Mouse (Mus musculus): ENCODE results near the gene Slc22a1. TPM values are rescaled to one million over a fixed set of nuclear protein-coding genes. Genes with fewer than 3 reads are reported as not detected.

The Slc22a1 gene
- polyA plus RNA-seq (2016; fragmentation: Nextera tagmentation; extraction: Ambion mirVana) = 0.10 TPM in 1 of 2 replicates, not detected in the other

DNA sequence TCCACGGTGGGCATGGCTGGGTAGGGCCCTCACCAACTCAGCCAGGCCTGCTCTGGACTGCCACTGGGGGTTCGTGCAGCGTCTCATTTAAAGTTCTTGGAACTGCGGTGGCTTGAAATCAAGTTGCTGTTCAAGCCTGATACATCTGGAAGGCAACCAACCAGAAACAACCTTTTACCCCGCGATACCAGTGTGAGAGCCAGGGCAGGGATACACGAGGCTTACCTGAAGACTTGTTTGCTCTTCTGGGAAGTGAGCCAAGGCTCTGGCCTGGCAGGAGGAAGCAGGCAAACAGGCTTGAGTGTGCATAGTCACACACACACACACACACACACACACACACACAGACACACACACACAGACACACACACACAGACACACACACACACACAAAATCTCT lies at the start of gene Slc22a1:
TSS of gene Slc22a1 (minus strand) at position 184 of the 400 bp plus-strand sequence.
- no peaks in the 10 kb centered on the region for H3K9me3 ChIP-seq
- no peak within 1 kb of the TSS for H3K4me2 ChIP-seq
- no peak within 1 kb of the TSS for H3K9ac ChIP-seq
- no peaks in the 10 kb centered on the region; the same call in 1 of the 2 replicates for H3K36me3 ChIP-seq (replicated peaks)
- ATAC-seq (ENCODE audit: low FRiP score) = no peak
- no peak within 1 kb of the TSS for H3K4me3 ChIP-seq (replicated peaks)
- 93% methylated on average over 7 of the region's 7 CpGs for WGBS
- H3K4me1 ChIP-seq = no peaks in the 10 kb centered on the region
- H3K27me3 ChIP-seq = no peaks in the 10 kb centered on the region
- H3K27ac ChIP-seq = no peak within 1 kb of the TSS

DNA sequence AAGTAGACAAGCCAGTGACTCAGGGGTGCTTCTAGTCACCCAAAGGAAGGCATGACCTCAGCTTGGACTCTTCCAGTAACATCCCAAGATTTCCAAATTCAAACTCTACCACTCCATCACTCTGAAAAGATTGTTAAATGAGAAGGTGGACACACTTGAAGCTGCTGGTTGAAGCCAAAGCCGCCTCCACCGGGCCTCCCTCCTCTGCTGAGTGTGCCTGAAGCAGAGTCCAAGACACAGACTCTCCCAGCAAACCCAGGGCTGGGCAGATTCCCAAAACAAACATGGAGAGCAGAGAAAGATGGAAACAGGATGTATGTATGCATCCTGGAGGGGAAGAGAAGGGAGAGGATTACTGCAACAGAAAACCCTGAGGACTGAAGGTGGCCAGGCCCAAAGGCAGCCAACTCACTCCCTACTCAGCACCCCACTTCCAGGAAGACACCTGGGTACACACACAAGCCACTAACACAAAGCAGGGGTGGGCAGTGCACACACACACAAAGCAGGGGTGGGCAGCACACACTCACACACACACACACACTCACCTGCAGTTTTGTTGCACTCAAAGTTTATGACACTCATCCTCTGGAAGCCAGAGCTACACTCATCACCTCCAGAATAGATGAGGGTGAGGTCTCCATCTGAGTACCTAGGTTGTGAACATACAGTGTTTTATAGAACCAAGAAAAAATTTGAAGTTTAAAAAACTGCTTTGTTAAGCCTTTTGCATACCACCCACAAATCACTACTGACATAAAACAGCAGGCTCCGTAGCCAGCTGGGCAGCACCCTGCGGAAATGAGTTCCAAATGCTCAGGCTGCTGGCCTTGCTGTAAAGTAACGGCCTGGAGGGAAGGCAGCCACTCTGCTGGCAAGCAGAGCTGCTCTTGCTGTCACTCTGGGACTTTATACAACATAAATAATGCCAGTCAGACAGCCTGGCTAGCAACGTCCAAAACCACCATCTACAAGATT lies 49.4 kb upstream of the Slc22a1 start:
- no peaks in the 10 kb centered on the region for H3K9me3 ChIP-seq
- H3K4me1 ChIP-seq = no peaks in the 10 kb centered on the region
- H3K27me3 ChIP-seq = no peaks in the 10 kb centered on the region
- no peak for ATAC-seq (ENCODE audit: low FRiP score)
- no peak overlapping the region for H3K9ac ChIP-seq
- WGBS = 84% methylated on average over 6 of the region's 6 CpGs
- H3K27ac ChIP-seq = 0 out of 2 replicates have a peak overlapping the region, but pooled peaks have one; percentile 42
- no peak overlapping the region for H3K4me3 ChIP-seq (replicated peaks)
- H3K36me3 ChIP-seq (replicated peaks) = peaks cover 59% of the 10 kb centered on the region
- no peak overlapping the region for H3K4me2 ChIP-seq

DNA sequence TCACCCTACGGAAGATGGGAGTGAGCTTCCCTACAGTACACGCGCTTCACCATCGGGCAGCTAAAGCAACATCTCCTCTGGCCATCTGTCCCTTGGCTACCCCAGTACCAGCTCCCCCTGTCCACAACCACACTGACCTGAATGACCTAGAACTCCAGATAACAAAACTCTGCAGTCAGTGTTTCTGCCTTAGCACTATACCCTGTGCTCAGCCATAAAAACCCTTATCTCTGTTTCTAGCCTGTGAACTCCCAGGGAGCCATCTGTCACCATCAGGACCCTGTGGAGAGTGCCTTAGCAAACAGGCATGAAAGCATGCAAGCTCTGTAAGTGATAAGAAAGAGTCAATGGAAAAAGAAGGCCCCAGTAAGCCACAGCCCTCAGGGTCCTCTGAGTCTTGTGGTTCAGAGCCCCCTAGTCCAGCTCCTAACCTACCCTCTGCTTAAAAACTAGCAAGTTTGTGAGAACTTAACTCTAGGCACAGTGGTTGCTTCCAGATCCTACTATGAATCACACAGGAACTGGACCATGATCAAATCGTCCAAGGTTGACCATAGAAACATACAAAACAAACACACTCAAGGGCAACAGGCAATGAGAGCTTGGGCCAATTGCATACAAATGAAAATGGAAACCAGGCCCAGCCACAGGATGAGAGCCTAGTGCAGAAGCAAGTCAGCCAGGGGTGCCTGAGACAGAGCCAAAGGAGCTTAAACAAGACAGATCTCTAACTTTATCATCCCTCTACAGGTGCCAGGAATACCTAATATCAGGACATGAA lies 48.5 kb upstream of the Slc22a1 start:
- no peaks in the 10 kb centered on the region for H3K9me3 ChIP-seq
- no peak overlapping the region for H3K4me3 ChIP-seq (replicated peaks)
- ATAC-seq (ENCODE audit: low FRiP score) = no peak
- 93% methylated on average over 5 of the region's 5 CpGs for WGBS
- peaks cover 60% of the 10 kb centered on the region for H3K36me3 ChIP-seq (replicated peaks)
- no peaks in the 10 kb centered on the region for H3K4me1 ChIP-seq
- H3K4me2 ChIP-seq = no peak overlapping the region
- no peaks in the 10 kb centered on the region for H3K27me3 ChIP-seq
- no peak overlapping the region for H3K27ac ChIP-seq
- H3K9ac ChIP-seq = no peak overlapping the region

DNA sequence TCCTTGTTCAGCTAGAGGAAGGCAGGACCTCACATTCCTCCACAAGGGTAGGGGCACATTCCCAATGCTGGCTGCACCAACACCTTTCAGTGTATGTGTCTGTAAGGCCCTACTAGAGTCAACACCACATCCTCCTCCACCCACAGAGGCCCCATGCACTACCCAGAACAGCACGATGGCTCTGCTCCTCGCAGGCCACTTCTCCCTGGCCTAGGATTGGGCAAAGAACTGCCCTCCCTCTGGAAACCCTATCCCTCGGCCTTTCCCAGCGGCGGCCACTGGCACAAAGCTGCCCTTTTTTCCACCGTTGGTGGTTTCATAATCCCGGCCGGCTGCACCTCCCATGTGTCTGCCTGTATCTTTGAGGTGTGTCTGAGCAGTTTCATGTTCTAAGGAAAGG lies 47.0 kb upstream of the Slc22a1 start:
- H3K27me3 ChIP-seq = no peaks in the 10 kb centered on the region
- H3K36me3 ChIP-seq (replicated peaks) = peaks cover 66% of the 10 kb centered on the region
- no peak overlapping the region for H3K4me2 ChIP-seq
- no peak overlapping the region for H3K4me3 ChIP-seq (replicated peaks)
- ATAC-seq (ENCODE audit: low FRiP score) = no peak
- WGBS = 61% methylated on average over 8 of the region's 8 CpGs
- no peak overlapping the region for H3K27ac ChIP-seq
- H3K9me3 ChIP-seq = no peaks in the 10 kb centered on the region
- no peaks in the 10 kb centered on the region for H3K4me1 ChIP-seq
- H3K9ac ChIP-seq = no peak overlapping the region

GRCm38 (mm10) chr17:12721118-12721886 lies 45.7 kb upstream of the Slc22a1 start:
- WGBS = 89% methylated on average over 5 of the region's 5 CpGs
- H3K9ac ChIP-seq = no peak overlapping the region

GRCm38 (mm10) chr17:12718251-12718650 lies 42.6 kb upstream of the Slc22a1 start:
- H3K36me3 ChIP-seq (replicated peaks) = peaks cover 83% of the 10 kb centered on the region
- no peak for ATAC-seq (ENCODE audit: low FRiP score)
- WGBS = 88% methylated on average over 7 of the region's 7 CpGs

More at GRCm38 (mm10) chr17:12721118-12721886, 45.7 kb upstream of the Slc22a1 start:
- Histone ChIP-seq H3K36me3 (replicated peaks) (peaks cover 73% of the 10 kb centered on the region), H3K27ac (no peak overlapping the region), H3K4me1 (no peaks in the 10 kb centered on the region), H3K9me3 (no peaks in the 10 kb centered on the region), H3K4me3 (replicated peaks) (no peak overlapping the region), H3K4me2 (no peak overlapping the region), H3K27me3 (no peaks in the 10 kb centered on the region)
- no peak for ATAC-seq (ENCODE audit: low FRiP score)

GRCm38 (mm10) chr17:12717445-12717844 lies 41.8 kb upstream of the Slc22a1 start:
- H3K4me2 ChIP-seq = no peak overlapping the region
- H3K27ac ChIP-seq = no peak overlapping the region
- no peaks in the 10 kb centered on the region for H3K9me3 ChIP-seq
- peaks cover 87% of the 10 kb centered on the region for H3K36me3 ChIP-seq (replicated peaks)
- no peak for ATAC-seq (ENCODE audit: low FRiP score)
- H3K4me1 ChIP-seq = no peaks in the 10 kb centered on the region
- H3K27me3 ChIP-seq = no peaks in the 10 kb centered on the region
- 93% methylated on average over 4 of the region's 4 CpGs for WGBS
- H3K4me3 ChIP-seq (replicated peaks) = no peak overlapping the region
- no peak overlapping the region for H3K9ac ChIP-seq

More at GRCm38 (mm10) chr17:12718251-12718650, 42.6 kb upstream of the Slc22a1 start:
- no peaks in the 10 kb centered on the region for H3K9me3 ChIP-seq
- H3K4me2 ChIP-seq = no peak overlapping the region
- H3K4me1 ChIP-seq = no peaks in the 10 kb centered on the region
- no peak overlapping the region for H3K9ac ChIP-seq
- no peaks in the 10 kb centered on the region for H3K27me3 ChIP-seq
- no peak overlapping the region for H3K27ac ChIP-seq
- H3K4me3 ChIP-seq (replicated peaks) = no peak overlapping the region

GRCm38 (mm10) chr17:12715032-12715431 lies 39.4 kb upstream of the Slc22a1 start:
- H3K27me3 ChIP-seq = no peaks in the 10 kb centered on the region
- no peaks in the 10 kb centered on the region for H3K4me1 ChIP-seq
- no peaks in the 10 kb centered on the region for H3K9me3 ChIP-seq
- no peak overlapping the region for H3K4me3 ChIP-seq (replicated peaks)
- no peak for ATAC-seq (ENCODE audit: low FRiP score)
- 88% methylated on average over 1 of the region's 1 CpGs for WGBS
- peaks cover 95% of the 10 kb centered on the region for H3K36me3 ChIP-seq (replicated peaks)
- H3K9ac ChIP-seq = no peak overlapping the region
- H3K27ac ChIP-seq = no peak overlapping the region
- H3K4me2 ChIP-seq = no peak overlapping the region

DNA sequence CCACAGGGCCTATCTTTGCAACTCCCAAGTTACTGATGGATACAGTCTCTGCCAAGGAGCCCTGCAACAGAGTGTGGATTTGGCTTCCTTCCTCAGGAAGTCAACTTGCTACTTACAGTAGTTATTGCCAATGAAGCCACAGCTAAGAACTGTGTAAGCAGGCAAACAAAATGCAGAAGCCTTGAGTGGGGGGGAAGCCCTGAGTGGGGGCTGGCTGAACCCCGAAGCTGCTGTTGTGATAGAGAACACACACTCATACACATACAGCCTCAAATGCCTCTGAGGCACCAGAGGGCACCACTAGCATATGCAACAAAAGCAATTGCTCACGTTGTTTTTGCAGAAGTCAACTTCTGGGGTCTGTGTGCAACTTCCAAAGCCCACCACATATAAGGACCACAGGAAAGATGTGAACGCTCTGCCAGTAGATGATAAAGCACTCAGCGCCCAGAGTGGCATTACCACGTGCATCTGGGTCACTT lies 38.5 kb upstream of the Slc22a1 start:
- no peak overlapping the region for H3K27ac ChIP-seq
- H3K9ac ChIP-seq = no peak overlapping the region
- H3K4me1 ChIP-seq = no peaks in the 10 kb centered on the region
- H3K4me3 ChIP-seq (replicated peaks) = no peak overlapping the region
- H3K27me3 ChIP-seq = no peaks in the 10 kb centered on the region
- H3K36me3 ChIP-seq (replicated peaks) = peaks cover 93% of the 10 kb centered on the region
- no peak for ATAC-seq (ENCODE audit: low FRiP score)
- H3K4me2 ChIP-seq = no peak overlapping the region
- 90% methylated on average over 5 of the region's 5 CpGs for WGBS
- no peaks in the 10 kb centered on the region for H3K9me3 ChIP-seq

- H3K36me3 ChIP-seq (replicated peaks) = peaks cover 92% of the 10 kb centered on the region
- no peak overlapping the region for H3K27ac ChIP-seq
- WGBS = 87% methylated on average over 3 of the region's 3 CpGs
Measured at GRCm38 (mm10) chr17:12712993-12713392, 37.4 kb upstream of the Slc22a1 start.

DNA sequence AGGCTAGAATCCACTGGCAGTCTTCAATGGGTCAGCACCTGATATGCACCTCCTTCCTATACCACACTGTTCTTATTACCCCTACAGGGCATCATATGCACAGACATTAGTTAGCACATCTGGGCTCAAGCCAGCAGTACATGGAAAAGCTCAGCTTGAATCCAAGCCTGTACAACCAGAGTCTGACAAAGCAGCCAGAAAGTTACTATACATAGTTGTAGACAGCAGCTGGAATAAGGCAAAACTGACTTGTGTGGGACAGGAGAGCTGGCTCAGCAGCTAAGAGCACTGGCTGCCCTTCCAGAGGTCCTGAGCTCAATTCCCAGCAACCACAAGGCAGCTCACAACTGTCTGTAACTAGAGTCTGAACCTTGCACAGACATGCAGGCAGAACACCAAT lies 36.6 kb upstream of the Slc22a1 start:
- H3K4me2 ChIP-seq = no peak overlapping the region
- H3K9me3 ChIP-seq = no peaks in the 10 kb centered on the region
- H3K36me3 ChIP-seq (replicated peaks) = peaks cover 88% of the 10 kb centered on the region
- no peak for ATAC-seq (ENCODE audit: low FRiP score)
- H3K4me1 ChIP-seq = no peaks in the 10 kb centered on the region
- H3K9ac ChIP-seq = no peak overlapping the region
- no peak overlapping the region for H3K27ac ChIP-seq
- H3K27me3 ChIP-seq = no peaks in the 10 kb centered on the region
- H3K4me3 ChIP-seq (replicated peaks) = no peak overlapping the region

More at GRCm38 (mm10) chr17:12712993-12713392, 37.4 kb upstream of the Slc22a1 start:
- Histone ChIP-seq H3K27me3 (no peaks in the 10 kb centered on the region), H3K4me2 (no peak overlapping the region), H3K4me3 (replicated peaks) (no peak overlapping the region), H3K9ac (no peak overlapping the region), H3K4me1 (no peaks in the 10 kb centered on the region), H3K9me3 (no peaks in the 10 kb centered on the region)
- no peak for ATAC-seq (ENCODE audit: low FRiP score)

Data from forebrain, embryonic 12.5 days (tissue).